22 mouse cellular contexts compared by ENCODE assay signal in genomic region chr15:99122642-99123041, GRCm38 (mm10). TPM values are rescaled to one million over a fixed set of nuclear protein-coding genes. Genes with fewer than 3 reads are reported as not detected.
A peak's percentile ranks its signal among the peaks of the same experiment; 100 is the strongest.
DNase-seq lines count a peak whose midpoint lies in the region; ATAC-seq and TF ChIP-seq lines count a peak whose summit lies in the region.
"Had no signal": no experiment of that assay in that cellular context is flagged by ENCODE, and none has a peak within 500 bp of the region (broad histone marks: within the 10 kb centered on the region; RNA-seq: fewer than 3 reads in every experiment).

No protein-coding gene starts in this region.

- no peaks in the 10 kb centered on the region for H3K36me3 ChIP-seq in lung, postnatal 0 days (ENCODE audit: insufficient read depth, low read length)
- H3K36me3 ChIP-seq in MEL (ENCODE audit: control insufficient read depth in 1 of 2, insufficient read depth in 2 of 2, low read length in 2 of 2) = peaks cover 0 to 11% of the 10 kb centered on the region in 2 experiments; a peak in 2 of 4 replicates
- no peaks in the 10 kb centered on the region for H3K36me3 ChIP-seq in forebrain, embryonic 11.5 days (ENCODE audit: control insufficient read depth, insufficient read depth, low read length)
- H3K36me3 ChIP-seq: embryonic facial prominence, embryonic 13.5 days; heart, embryonic 13.5 days; hindbrain, embryonic 12.5 days had no signal

- no peaks in the 10 kb centered on the region for H3K9me3 ChIP-seq in lung, postnatal 0 days (ENCODE audit: low read length)
- no peaks in the 10 kb centered on the region for H3K9me3 ChIP-seq in MEL (replicated peaks; ENCODE audit: insufficient read depth, low read length)
- H3K9me3 ChIP-seq in forebrain, embryonic 11.5 days (ENCODE audit: control insufficient read depth, low read length) = no peaks in the 10 kb centered on the region
- H3K9me3 ChIP-seq: embryonic facial prominence, embryonic 13.5 days; forebrain, embryonic 13.5 days; heart, embryonic 13.5 days; hindbrain, embryonic 12.5 days had no signal

- 58% methylated on average over 2 of the region's 2 CpGs for WGBS in lung, postnatal 0 days
- 90% methylated on average over 2 of the region's 2 CpGs for WGBS in forebrain, embryonic 11.5 days

- no peak overlapping the region for H3K4me3 ChIP-seq in lung, postnatal 0 days (ENCODE audit: low read depth, low read length)
- H3K4me3 ChIP-seq in MEL (ENCODE audit: control insufficient read depth in 1 of 2, insufficient read depth in 1 of 2, low read depth in 2 of 2, low read length in 2 of 2) = no peak overlapping the region
- no peak overlapping the region for H3K4me3 ChIP-seq in forebrain, embryonic 11.5 days (ENCODE audit: low read depth, low read length)
- H3K4me3 ChIP-seq: embryonic facial prominence, embryonic 13.5 days; forebrain, embryonic 13.5 days; heart, adult 2 months; heart, embryonic 13.5 days; hindbrain, embryonic 12.5 days had no signal

- no peak overlapping the region for H3K27ac ChIP-seq in lung, postnatal 0 days (ENCODE audit: low read length)
- no peak overlapping the region for H3K27ac ChIP-seq in MEL (ENCODE audit: control insufficient read depth, low read depth, low read length)
- no peak overlapping the region for H3K27ac ChIP-seq in forebrain, embryonic 11.5 days (ENCODE audit: low read depth, low read length)
- H3K27ac ChIP-seq: embryonic facial prominence, embryonic 13.5 days; forebrain, embryonic 13.5 days; heart, adult 2 months; heart, embryonic 13.5 days; hindbrain, embryonic 12.5 days had no signal

- peak; percentile 76 for DNase-seq in lung, postnatal 0 days (ENCODE audit: low spot score)
- DNase-seq in lung, postnatal 4 days = no peak
- DNase-seq in MEL (ENCODE audit: low read depth, low spot score) = peak; percentile 77
- no peak for DNase-seq in forebrain, embryonic 11.5 days (ENCODE audit: low spot score)
- DNase-seq in adrenal gland, postnatal 4 days (ENCODE audit: low spot score in 2 of 2) = no peak
- DNase-seq in heart, postnatal 4 days = no peak
- DNase-seq: adrenal gland, postnatal 10 days; cerebellum, adult 18-20 months; cerebellum, adult 9-11 months; cerebellum, postnatal 36 days; gastrocnemius, postnatal 10 days; heart, adult 2 months; heart, postnatal 36 days had no signal

- H3K27me3 ChIP-seq in lung, postnatal 0 days (replicated peaks; ENCODE audit: insufficient read depth, low read length) = no peaks in the 10 kb centered on the region
- no peaks in the 10 kb centered on the region for H3K27me3 ChIP-seq in MEL (ENCODE audit: control insufficient read depth in 1 of 2, insufficient read depth in 2 of 2, low read length in 2 of 2)
- no peaks in the 10 kb centered on the region for H3K27me3 ChIP-seq in forebrain, embryonic 11.5 days (ENCODE audit: control insufficient read depth, insufficient read depth, low read length)
- H3K27me3 ChIP-seq: forebrain, embryonic 13.5 days; heart, embryonic 13.5 days; hindbrain, embryonic 12.5 days had no signal

- no peaks in the 10 kb centered on the region for H3K4me1 ChIP-seq in lung, postnatal 0 days (ENCODE audit: insufficient read depth, low read depth, low read length)
- peaks cover 6 to 7% of the 10 kb centered on the region in 2 experiments for H3K4me1 ChIP-seq in MEL (ENCODE audit: control insufficient read depth in 1 of 2, insufficient read depth in 2 of 2, low read length in 2 of 2)
- no peaks in the 10 kb centered on the region; the same call in 1 of the 2 replicates for H3K4me1 ChIP-seq in forebrain, embryonic 11.5 days (replicated peaks; ENCODE audit: control insufficient read depth, insufficient read depth, low read length)
- H3K4me1 ChIP-seq: embryonic facial prominence, embryonic 13.5 days had no signal

- no peak for TF ChIP-seq RAD21 in MEL (IDR thresholded peaks at IDR 0.05; ENCODE audit: low read depth, low read length)

- no peak overlapping the region for H3K9ac ChIP-seq in lung, postnatal 0 days (replicated peaks; ENCODE audit: low read depth)
- H3K9ac ChIP-seq in MEL (ENCODE audit: control insufficient read depth, low read depth, low read length, poor library complexity, severe bottlenecking) = no peak overlapping the region
- H3K9ac ChIP-seq in forebrain, embryonic 11.5 days (ENCODE audit: low read length) = no peak overlapping the region
- H3K9ac ChIP-seq: embryonic facial prominence, embryonic 13.5 days; forebrain, embryonic 13.5 days; heart, embryonic 13.5 days; hindbrain, embryonic 12.5 days had no signal

- TF ChIP-seq EP300 in lung, postnatal 0 days (IDR thresholded peaks at IDR 0.05) = no peak
- peak; percentile 16 to 39; a peak in 1 of 4 replicates for TF ChIP-seq EP300 in MEL (IDR thresholded peaks at IDR 0.05; ENCODE audit: low read depth in 1 of 2, low read length in 2 of 2)

- TF ChIP-seq CTCF in lung, postnatal 0 days (IDR thresholded peaks at IDR 0.05) = no peak
- TF ChIP-seq CTCF in MEL (IDR thresholded peaks at IDR 0.05 in 2 of 3, conservative IDR thresholded peaks at IDR 0.05 in 1 of 3; ENCODE audit: control insufficient read depth in 1 of 3, insufficient read depth in 1 of 3, low read depth in 2 of 3, low read length in 3 of 3, poor library complexity in 1 of 3, severe bottlenecking in 1 of 3) = no peak

- no peak for ATAC-seq in lung, postnatal 0 days
- peak; percentile 78 for ATAC-seq in granulocyte monocyte progenitor cell, adult 5-6 weeks (replicated peaks; ENCODE audit: poor library complexity, severe bottlenecking)
- ATAC-seq in forebrain, embryonic 11.5 days (replicated peaks; ENCODE audit: low FRiP score) = no peak
- ATAC-seq: forebrain, embryonic 13.5 days; hindbrain, embryonic 16.5 days; inflammation-experienced regulatory T-cells, adult 6 months; intestine, postnatal 0 days had no signal

- no peak for TF ChIP-seq POLR2A in MEL (IDR thresholded peaks at IDR 0.05; ENCODE audit: control insufficient read depth in 1 of 2, insufficient read depth in 1 of 2, low read depth in 1 of 2, low read length in 2 of 2, poor library complexity in 1 of 2)

- no peak overlapping the region for H3K4me2 ChIP-seq in lung, postnatal 0 days (replicated peaks; ENCODE audit: low read depth, low read length)
- no peak overlapping the region for H3K4me2 ChIP-seq in forebrain, embryonic 11.5 days (ENCODE audit: low read depth, low read length, severe bottlenecking)
- H3K4me2 ChIP-seq: embryonic facial prominence, embryonic 13.5 days; forebrain, embryonic 13.5 days; heart, embryonic 13.5 days; hindbrain, embryonic 12.5 days had no signal

- peaks cover 6% of the 10 kb centered on the region for H3K79me2 ChIP-seq in MEL (ENCODE audit: control insufficient read depth, insufficient read depth, low read length, poor library complexity)

TF ChIP-seq in MEL, 35 proteins besides CTCF, POLR2A, EP300 and RAD21 (continues in another document):
- TF ChIP-seq MXI1 (IDR thresholded peaks at IDR 0.05; ENCODE audit: low read depth, low read length) (no peak; the same call in 1 of the 2 replicates), ETS1 (IDR thresholded peaks at IDR 0.05; ENCODE audit: low read depth, low read length) (peak; percentile 57), ZKSCAN1 (IDR thresholded peaks at IDR 0.05; ENCODE audit: low read depth, low read length) (no peak)

RNA-seq across cellular contexts. Expression of gene Spats2, which starts 3.1 kb away (rescaled TPM):
- 13.7 and 16.3 TPM in 2 replicates for polyA plus RNA-seq in lung, postnatal 0 days (2015; fragmentation: Nextera tagmentation; extraction: Ambion mirVana)
- total RNA-seq in MEL (2012; rRNA removed) = 8.2 and 12.0 TPM in 2 replicates
- 10 to 100 TPM in 1 of 2 experiments, not detected in 1; 24.5 TPM for polyA plus RNA-seq in MEL (2012; ENCODE audit: insufficient read depth in 1 of 2, insufficient read length in 2 of 2, low read depth in 1 of 2, low replicate concordance in 2 of 2, missing spikeins in 1 of 2)
- total RNA-seq in granulocyte monocyte progenitor cell, adult 5-6 weeks (2014; fragmentation: Nextera tagmentation) = 0.85 TPM in 1 of 2 replicates, not detected in the other
- total RNA-seq in granulocyte monocyte progenitor cell, adult 5-6 weeks (2017) = 0.46 and 1.0 TPM in 2 replicates
- polyA plus RNA-seq in forebrain, embryonic 11.5 days (2014; fragmentation: Nextera tagmentation; extraction: Ambion mirVana) = 60.3 and 60.7 TPM in 2 replicates
- 10 to 100 TPM; 30.7 to 34.1 TPM for total RNA-seq in adrenal gland, postnatal 4 days (2021)
- 10 to 100 TPM; 24.8 to 28.3 TPM for total RNA-seq in heart, postnatal 4 days (2021)

RNA-seq across cellular contexts. Expression of gene Dnajc22, which starts 29.7 kb away (rescaled TPM):
- 0.50 and 0.96 TPM in 2 replicates for polyA plus RNA-seq in lung, postnatal 0 days (2015; fragmentation: Nextera tagmentation; extraction: Ambion mirVana)
- 3.2 TPM in 2 replicates for total RNA-seq in MEL (2012; rRNA removed)
- 1 to 10 TPM in 1 of 2 experiments, not detected in 1; 5.3 TPM for polyA plus RNA-seq in MEL (2012; ENCODE audit: insufficient read depth in 1 of 2, insufficient read length in 2 of 2, low read depth in 1 of 2, low replicate concordance in 2 of 2, missing spikeins in 1 of 2)
- not detected in 2 replicates for total RNA-seq in granulocyte monocyte progenitor cell, adult 5-6 weeks (2014; fragmentation: Nextera tagmentation)
- total RNA-seq in granulocyte monocyte progenitor cell, adult 5-6 weeks (2017) = not detected in 2 replicates
- polyA plus RNA-seq in forebrain, embryonic 11.5 days (2014; fragmentation: Nextera tagmentation; extraction: Ambion mirVana) = 0.16 and 0.40 TPM in 2 replicates
- total RNA-seq in adrenal gland, postnatal 4 days (2021) = 1 to 10 TPM; 3.7 to 6.4 TPM
- 1 to 10 TPM in 1 of 2 experiments, under 1 TPM in 1; 0.79 to 1.2 TPM for total RNA-seq in heart, postnatal 4 days (2021)
- total RNA-seq: gastrocnemius, postnatal 4 days had no signal
- polyA plus RNA-seq: inflammation-experienced regulatory T-cells, adult 6 months had no signal

RNA-seq across cellular contexts. Expression of gene C1ql4, which starts 35.0 kb away (rescaled TPM):
- not detected in 2 replicates for polyA plus RNA-seq in lung, postnatal 0 days (2015; fragmentation: Nextera tagmentation; extraction: Ambion mirVana)
- total RNA-seq in MEL (2012; rRNA removed) = 0.15 TPM in 1 of 2 replicates, not detected in the other
- polyA plus RNA-seq in MEL (2012; ENCODE audit: insufficient read depth in 1 of 2, insufficient read length in 2 of 2, low read depth in 1 of 2, low replicate concordance in 2 of 2, missing spikeins in 1 of 2) = under 1 TPM in 1 of 2 experiments, not detected in 1; 0.08 TPM
- not detected in 2 replicates for total RNA-seq in granulocyte monocyte progenitor cell, adult 5-6 weeks (2014; fragmentation: Nextera tagmentation)
- not detected in 2 replicates for total RNA-seq in granulocyte monocyte progenitor cell, adult 5-6 weeks (2017)
- 0.12 TPM in 1 of 2 replicates, not detected in the other for polyA plus RNA-seq in forebrain, embryonic 11.5 days (2014; fragmentation: Nextera tagmentation; extraction: Ambion mirVana)
- under 1 TPM in 1 of 2 experiments, not detected in 1; 0.20 TPM for total RNA-seq in adrenal gland, postnatal 4 days (2021)
- under 1 TPM in 1 of 2 experiments, not detected in 1; 0.19 TPM for total RNA-seq in heart, postnatal 4 days (2021)
- total RNA-seq: gastrocnemius, postnatal 10 days; gastrocnemius, postnatal 4 days; heart, adult 2 months; heart, postnatal 36 days had no signal
- polyA plus RNA-seq: forebrain, embryonic 13.5 days; heart, adult 2 months; inflammation-experienced regulatory T-cells, adult 6 months had no signal

RNA-seq across cellular contexts. Expression of gene Troap, which starts 48.3 kb away (rescaled TPM):
- 0.95 and 0.99 TPM in 2 replicates for polyA plus RNA-seq in lung, postnatal 0 days (2015; fragmentation: Nextera tagmentation; extraction: Ambion mirVana)
- 24.3 and 25.8 TPM in 2 replicates for total RNA-seq in MEL (2012; rRNA removed)
- polyA plus RNA-seq in MEL (2012; ENCODE audit: insufficient read depth in 1 of 2, insufficient read length in 2 of 2, low read depth in 1 of 2, low replicate concordance in 2 of 2, missing spikeins in 1 of 2) = 10 to 100 TPM in 1 of 2 experiments, not detected in 1; 70.2 TPM
- total RNA-seq in granulocyte monocyte progenitor cell, adult 5-6 weeks (2014; fragmentation: Nextera tagmentation) = 11.0 and 44.6 TPM in 2 replicates
- total RNA-seq in granulocyte monocyte progenitor cell, adult 5-6 weeks (2017) = 21.5 and 24.9 TPM in 2 replicates
- polyA plus RNA-seq in forebrain, embryonic 11.5 days (2014; fragmentation: Nextera tagmentation; extraction: Ambion mirVana) = 38.8 and 40.2 TPM in 2 replicates
- total RNA-seq in adrenal gland, postnatal 4 days (2021) = 10 to 100 TPM; 14.5 to 17.1 TPM
- 10 to 100 TPM; 17.8 to 18.7 TPM for total RNA-seq in heart, postnatal 4 days (2021)

Comparison
In these comparisons a context has a peak if more than half of its experiments do, and no peak if none do; other contexts are left out.
1. DNase-seq: peak in lung, postnatal 0 days (single experiment) and MEL (single experiment); none in lung, postnatal 4 days (0 of 2), forebrain, embryonic 11.5 days (single experiment), adrenal gland, postnatal 4 days (0 of 2) and heart, postnatal 4 days (single experiment).